Mouse (Mus musculus) macrophage (primary cell): ENCODE results near the gene Aqp3. TPM values are rescaled to one million over a fixed set of nuclear protein-coding genes. Genes with fewer than 3 reads are reported as not detected.

ENCODE experiments used
- H3K27ac ChIP-seq: fragments of 350-480 bp; formaldehyde crosslinking; 2 replicates; pipeline ENCODE4 v1.9.0; 2021
- H3K36me3 ChIP-seq: fragments of 350-480 bp; formaldehyde crosslinking; 2 replicates; pipeline ENCODE4 v1.9.0; 2021; ENCODE audit errors: inconsistent target
- H3K4me3 ChIP-seq: fragments of 350-480 bp; formaldehyde crosslinking; 2 replicates; pipeline ENCODE4 v1.9.0; 2021; ENCODE audit errors: inconsistent target
- H3K79me2 ChIP-seq: fragments of 350-480 bp; formaldehyde crosslinking; 2 replicates; pipeline ENCODE4 v1.9.0; 2021; ENCODE audit errors: inconsistent target
- WGBS: methylation state at CpG from one replicate; pipeline ENCODE4 v1.1.7; 2026; ENCODE audit warnings: inconsistent platforms; ENCODE audit not compliant: missing documents; 5-methylcytosine and 5-hydroxymethylcytosine counted together
- polyA plus RNA-seq: library from polyadenylated mRNA; stranded (reverse); fragments of 250-400 nt; gene quantifications from 3 replicates; pipeline ENCODE4 v1.2.4, GENCODE M21; 2018; ENCODE audit warnings: inconsistent platforms

The Aqp3 gene
- polyA plus RNA-seq, 1 experiment from 2014 or later: not detected

DNA sequence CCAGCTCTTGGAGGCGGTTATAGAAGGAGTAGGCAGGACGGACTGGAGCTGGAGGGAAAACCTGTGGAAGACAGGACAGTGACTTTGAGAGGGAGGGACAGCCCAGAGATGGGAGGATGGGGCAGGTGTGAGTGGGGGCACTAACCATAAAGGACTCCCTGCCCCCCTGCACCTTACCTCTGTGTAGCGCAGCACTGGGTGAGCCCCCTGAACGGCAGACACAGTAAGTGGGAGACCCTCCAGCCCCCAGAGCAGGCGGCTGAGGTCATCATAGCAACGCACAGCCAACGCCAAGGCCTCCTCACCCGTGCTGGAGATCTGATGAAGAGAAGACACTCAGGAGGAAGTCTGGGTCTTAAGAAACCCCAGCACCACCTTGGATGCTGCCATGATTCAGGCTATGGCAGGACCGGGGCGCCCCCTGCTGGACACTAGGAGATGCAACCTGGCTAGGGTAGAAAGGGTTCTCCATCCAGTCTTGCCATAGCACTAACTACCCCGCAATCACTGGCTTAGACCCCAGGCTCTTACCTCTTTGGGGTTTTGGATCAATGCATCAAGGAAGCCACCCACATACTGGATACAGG, 20.8 kb upstream of the Aqp3 start:
- H3K79me2 ChIP-seq: peaks cover 8% of the 10 kb centered on the region; the same call in 1 of the 2 replicates
- H3K36me3 ChIP-seq: peaks cover 77% of the 10 kb centered on the region
- H3K27ac ChIP-seq: no peak overlapping the region
- 72% methylated on average over 11 of the region's 11 CpGs for WGBS
- no peak overlapping the region for H3K4me3 ChIP-seq

DNA sequence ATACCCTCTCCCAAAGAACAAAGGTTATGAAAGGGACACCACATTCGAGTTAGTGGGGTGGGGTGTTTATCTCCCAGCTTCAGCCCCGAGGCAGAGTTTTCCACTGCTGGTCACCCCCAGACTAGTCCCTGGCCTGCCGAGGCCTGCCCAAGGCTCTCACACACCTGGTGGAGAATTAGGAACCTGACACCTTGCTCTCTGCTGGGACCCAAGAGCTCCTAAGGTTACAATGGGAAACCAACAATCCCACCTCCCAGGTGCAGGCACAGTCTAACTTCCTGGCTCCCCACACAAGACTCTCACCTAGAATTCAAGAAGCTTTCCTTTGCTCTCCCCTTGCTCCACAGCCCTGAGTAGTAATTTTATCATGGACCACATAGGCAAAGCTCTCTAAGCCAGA, 18.8 kb upstream of the Aqp3 start:
- no peak overlapping the region for H3K4me3 ChIP-seq
- peaks cover 72% of the 10 kb centered on the region for H3K36me3 ChIP-seq
- 75% methylated on average over 3 of the region's 3 CpGs for WGBS

DNA sequence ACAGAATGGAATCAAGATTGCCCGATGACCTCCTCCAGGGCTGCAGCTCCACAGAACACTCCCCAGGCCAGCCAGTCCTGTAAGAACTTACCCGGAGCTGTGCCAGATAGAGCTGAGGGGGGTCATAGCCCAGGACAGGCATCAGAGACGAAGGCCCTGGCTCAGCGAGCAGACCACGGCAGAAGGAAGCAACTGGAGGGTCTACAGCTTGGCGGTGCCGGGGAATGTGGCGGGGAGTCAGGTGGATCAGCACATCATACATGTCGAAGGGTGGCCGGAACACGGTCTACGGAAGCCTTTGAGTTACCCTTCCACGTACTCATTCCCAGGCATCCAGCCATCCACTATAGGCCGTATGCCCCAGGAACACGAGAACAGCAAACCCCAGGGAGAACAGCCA, 17.8 kb upstream of the Aqp3 start:
- Histone ChIP-seq H3K79me2 (no peaks in the 10 kb centered on the region), H3K27ac (no peak overlapping the region), H3K4me3 (no peak overlapping the region), H3K36me3 (peaks cover 62% of the 10 kb centered on the region)
- WGBS: 96% methylated on average over 15 of the region's 15 CpGs

More for the DNA sequence above, 18.8 kb upstream of the Aqp3 start:
- Histone ChIP-seq H3K27ac (no peak overlapping the region), H3K79me2 (no peaks in the 10 kb centered on the region)

DNA sequence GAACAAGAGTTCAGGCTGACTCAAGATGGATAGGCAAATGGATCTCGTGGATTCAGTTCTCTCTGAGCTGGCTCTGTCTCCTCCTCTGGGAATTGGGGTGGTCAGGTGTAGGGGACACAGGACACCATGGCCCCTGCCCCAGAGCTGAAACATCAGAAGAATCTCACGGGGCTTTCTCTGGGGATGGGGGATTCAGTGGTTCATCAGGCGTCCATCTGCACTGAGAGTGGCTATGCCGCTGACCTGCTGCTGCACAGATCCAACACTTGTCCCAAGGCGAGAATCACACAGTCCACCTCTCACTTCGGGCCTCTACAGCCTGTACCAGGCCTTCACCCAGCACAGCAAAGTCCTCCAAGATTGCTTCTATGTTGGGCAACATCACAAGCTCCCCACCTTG, 17.1 kb upstream of the Aqp3 start:
- Histone ChIP-seq H3K4me3 (no peak overlapping the region), H3K36me3 (peaks cover 55% of the 10 kb centered on the region), H3K79me2 (no peaks in the 10 kb centered on the region), H3K27ac (no peak overlapping the region)
- 91% methylated on average over 6 of the region's 6 CpGs for WGBS

DNA sequence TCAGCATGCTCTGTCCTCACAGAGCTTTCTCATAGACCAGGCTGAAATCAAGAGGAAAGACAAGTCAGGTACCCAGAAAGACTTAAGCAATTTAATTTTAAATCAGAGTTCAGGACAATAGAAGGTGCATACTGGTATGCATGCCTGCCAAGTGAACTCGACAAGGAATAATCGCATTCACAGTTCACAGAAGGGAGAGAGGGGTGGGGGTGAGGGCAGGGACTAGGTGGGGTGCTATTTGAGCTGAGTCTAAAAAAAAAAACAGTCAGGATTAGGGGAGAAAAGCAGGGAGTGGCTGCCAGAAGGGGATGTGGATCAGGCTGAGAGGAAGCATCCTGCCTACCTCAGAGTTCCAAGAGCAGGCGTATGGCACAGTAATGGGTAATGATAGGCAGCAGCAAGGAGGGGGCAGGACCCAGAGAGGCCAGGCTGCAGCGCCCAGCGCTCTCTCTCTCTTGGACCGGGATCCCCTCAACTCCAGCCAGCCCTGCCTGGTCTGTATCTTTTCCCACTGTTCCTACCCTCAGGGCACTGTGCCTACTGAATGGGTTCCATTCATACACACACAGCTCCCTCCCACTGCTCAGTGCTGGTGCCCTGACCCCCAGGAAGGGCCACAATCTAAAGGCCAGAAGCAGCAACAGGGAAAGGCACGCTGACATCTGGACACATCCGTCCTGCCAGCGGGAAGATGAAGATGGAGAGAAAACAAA, 16.5 kb upstream of the Aqp3 start:
- peaks cover 49% of the 10 kb centered on the region for H3K36me3 ChIP-seq
- WGBS: 96% methylated on average over 9 of the region's 9 CpGs
- H3K79me2 ChIP-seq: no peaks in the 10 kb centered on the region
- no peak overlapping the region for H3K27ac ChIP-seq
- no peak overlapping the region for H3K4me3 ChIP-seq

DNA sequence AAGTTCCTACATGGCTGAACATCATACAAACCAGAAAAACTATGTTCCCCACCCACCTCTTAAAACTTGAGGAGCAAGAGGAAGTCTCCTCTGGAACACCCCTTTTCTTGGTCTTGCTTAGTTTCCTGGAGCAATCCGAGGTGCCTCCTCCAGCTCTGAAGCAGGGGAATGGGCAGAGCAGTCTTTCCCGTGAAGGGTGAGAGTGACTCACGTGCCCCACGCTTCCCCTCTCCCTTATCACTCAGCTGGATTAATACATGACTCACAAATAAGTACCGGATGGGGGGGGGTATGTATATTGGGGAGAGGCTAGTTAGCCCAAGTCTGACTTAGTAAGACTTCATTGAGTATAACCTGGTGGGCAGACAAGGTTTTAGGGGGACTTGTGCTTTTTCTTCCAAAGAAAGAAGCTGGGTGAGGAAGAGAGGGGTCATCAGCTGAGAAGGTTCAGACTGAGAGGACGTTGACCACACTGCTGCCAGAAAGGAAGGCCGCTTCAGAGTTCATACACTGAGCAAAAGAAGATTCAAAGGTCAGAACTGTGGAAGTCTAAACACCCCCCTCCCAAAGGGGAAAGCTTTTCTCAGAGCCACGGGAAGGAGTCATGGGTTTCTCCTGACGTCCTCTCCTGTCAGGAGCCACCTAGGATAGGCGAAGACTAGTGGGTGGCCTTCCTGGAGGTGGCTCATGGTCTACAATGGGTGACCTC, 10.9 kb upstream of the Aqp3 start:
- H3K36me3 ChIP-seq: no peaks in the 10 kb centered on the region
- no peak overlapping the region for H3K27ac ChIP-seq
- no peaks in the 10 kb centered on the region for H3K79me2 ChIP-seq
- WGBS: 67% methylated on average over 10 of the region's 10 CpGs
- no peak overlapping the region for H3K4me3 ChIP-seq

DNA sequence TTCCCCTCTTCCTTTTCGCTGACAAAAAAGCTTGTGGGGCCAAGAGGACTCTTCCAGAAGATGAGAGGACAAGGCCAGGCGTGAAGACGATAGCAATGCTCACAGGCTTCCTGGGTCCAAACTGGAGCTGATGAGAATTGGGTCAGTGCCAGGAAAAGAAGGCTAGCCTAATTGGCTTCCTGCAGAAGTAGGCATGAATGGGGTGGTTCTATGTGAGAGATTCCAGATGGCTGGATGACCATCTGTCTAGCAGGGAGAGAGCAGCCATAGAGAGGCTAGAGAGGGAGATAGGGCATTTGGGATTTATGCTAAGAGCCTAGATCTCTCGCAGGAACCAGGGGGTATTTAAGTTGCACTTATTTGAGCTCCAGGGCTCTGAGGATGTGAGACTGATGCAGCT, 9.5 kb upstream of the Aqp3 start:
- 90% methylated on average over 4 of the region's 4 CpGs for WGBS
- no peaks in the 10 kb centered on the region for H3K36me3 ChIP-seq
- no peak overlapping the region for H3K27ac ChIP-seq
- H3K4me3 ChIP-seq: no peak overlapping the region
- no peaks in the 10 kb centered on the region for H3K79me2 ChIP-seq

DNA sequence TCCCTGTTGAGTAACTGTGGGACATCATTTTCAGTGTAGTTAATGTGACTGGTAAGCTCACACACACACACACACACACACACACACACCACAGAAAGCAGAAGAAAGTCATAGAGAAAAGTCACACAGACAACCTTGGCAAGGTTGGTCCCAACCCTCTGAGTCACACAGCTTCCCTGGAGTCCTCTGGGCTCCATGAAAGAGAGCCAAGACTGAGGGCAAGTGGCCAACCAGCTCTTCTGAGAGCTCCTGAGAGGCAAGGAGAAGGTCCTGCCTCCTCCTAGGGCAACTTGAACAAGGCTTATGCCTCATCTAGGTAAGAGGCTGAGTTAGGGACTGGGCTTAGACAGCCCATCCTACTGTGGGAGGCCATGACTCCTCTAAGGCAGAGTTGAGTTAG, 4.9 kb upstream of the Aqp3 start:
- Histone ChIP-seq H3K27ac (no peak overlapping the region), H3K36me3 (no peaks in the 10 kb centered on the region), H3K79me2 (no peaks in the 10 kb centered on the region), H3K4me3 (no peak overlapping the region)

DNA sequence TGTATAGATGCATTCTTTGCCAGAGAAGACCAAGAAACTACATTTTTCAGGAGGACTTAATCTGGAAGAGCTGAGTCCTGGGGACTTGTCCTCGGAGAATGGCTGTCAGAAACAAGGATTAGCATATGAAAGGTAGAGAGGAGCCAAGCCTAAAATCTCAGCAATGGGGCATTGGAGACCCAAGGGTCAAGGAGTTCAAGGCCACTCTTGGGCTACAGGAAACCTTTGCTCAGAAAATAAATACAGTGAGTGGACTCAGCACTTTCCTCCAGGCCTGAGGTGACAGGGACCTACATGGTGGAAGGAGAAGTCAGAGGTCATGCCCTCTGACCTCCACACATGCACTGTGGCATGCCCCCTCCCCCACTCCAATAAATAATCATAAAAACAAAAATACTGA, 3.0 kb upstream of the Aqp3 start:
- WGBS: 100% methylated on average over 1 of the region's 1 CpGs
- no peaks in the 10 kb centered on the region for H3K79me2 ChIP-seq
- H3K27ac ChIP-seq: no peak overlapping the region
- H3K36me3 ChIP-seq: no peaks in the 10 kb centered on the region
- no peak overlapping the region for H3K4me3 ChIP-seq

DNA sequence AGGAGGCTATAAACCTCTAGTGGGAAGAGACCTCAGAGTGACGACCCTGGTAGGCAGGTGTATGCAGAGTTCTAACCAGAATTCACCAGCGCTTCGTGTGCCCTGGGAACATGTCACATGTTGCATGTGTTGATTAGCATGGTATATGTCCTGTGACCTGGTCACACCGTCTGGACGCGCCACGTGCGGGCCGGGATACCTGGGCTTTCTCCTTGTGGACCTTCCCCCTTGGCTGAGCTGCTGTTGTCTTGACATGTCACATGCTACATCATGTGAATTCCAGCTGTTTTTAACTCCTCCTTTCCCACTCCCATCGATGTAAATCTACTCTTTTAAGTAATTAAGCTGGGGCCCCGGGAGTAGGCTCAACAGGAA, 581 bp upstream of the Aqp3 start:
- Histone ChIP-seq H3K4me3 (no peak overlapping the region), H3K36me3 (no peaks in the 10 kb centered on the region), H3K27ac (no peak overlapping the region), H3K79me2 (no peaks in the 10 kb centered on the region)
- WGBS: 18% methylated on average over 11 of the region's 11 CpGs

DNA sequence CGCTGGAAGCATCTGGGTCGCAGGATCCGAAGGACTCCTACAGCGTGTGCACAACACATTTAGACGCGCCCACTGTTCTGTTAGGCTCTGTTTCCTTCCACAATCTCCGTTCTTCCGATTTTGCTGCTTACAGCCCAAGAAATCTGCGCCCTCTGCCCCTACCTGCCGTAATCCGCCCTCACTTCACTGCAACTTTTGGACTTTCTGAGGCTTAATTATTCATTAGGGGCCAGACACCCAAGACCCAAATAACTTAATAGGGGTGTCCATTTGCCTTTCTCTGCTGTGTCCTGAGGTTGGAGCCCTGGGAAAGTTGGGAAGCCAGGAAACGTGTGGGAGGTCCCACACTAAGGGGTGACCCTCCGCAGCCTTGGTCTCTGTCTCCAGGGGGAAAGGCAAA, 602 bp downstream of the Aqp3 start:
- Histone ChIP-seq H3K36me3 (no peaks in the 10 kb centered on the region), H3K79me2 (no peaks in the 10 kb centered on the region), H3K4me3 (no peak overlapping the region), H3K27ac (no peak overlapping the region)
- 40% methylated on average over 13 of the region's 13 CpGs for WGBS

DNA sequence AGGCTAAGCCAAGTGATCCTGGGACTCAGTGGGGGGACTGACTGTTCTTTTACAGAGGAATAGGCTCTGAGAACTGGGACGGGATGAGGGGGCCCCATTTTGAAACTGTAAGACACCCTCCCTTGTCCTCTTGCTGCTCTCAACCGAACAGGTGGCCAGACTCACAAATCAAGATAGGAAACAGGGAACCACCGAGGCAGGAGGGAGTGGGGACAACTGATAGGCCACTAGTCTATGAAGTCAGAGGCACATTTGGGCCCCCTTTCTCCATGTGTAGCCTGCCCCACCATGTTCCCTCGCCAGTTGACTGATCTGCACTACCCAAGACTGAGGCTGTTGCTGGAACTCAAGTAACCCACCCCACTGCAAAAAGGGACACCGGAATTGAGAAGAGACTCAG, 1.2 kb downstream of the Aqp3 start:
- WGBS: 69% methylated on average over 5 of the region's 5 CpGs
- Histone ChIP-seq H3K79me2 (no peaks in the 10 kb centered on the region), H3K36me3 (no peaks in the 10 kb centered on the region), H3K4me3 (no peak overlapping the region), H3K27ac (no peak overlapping the region)

DNA sequence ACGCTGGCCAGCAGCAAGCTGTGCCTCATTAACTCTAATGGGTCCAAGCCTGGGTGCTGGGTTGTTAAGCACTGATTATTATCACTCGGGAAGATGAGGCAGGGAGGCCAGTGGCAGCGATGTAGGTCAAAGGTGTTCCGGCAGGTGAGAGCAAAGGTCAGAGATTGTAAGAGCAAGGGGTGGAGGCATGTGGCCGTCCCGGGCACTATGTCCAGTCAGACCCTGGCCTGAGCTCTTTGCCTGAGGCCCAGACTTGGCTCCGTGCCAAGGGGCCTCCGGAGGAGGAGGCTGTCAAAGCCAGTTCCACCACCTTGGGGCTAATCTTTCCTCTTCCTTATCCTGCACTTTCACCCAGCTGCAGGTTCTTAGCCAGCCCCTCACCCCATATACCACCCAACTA, 1.8 kb downstream of the Aqp3 start:
- H3K27ac ChIP-seq: no peak overlapping the region
- 81% methylated on average over 8 of the region's 8 CpGs for WGBS

DNA sequence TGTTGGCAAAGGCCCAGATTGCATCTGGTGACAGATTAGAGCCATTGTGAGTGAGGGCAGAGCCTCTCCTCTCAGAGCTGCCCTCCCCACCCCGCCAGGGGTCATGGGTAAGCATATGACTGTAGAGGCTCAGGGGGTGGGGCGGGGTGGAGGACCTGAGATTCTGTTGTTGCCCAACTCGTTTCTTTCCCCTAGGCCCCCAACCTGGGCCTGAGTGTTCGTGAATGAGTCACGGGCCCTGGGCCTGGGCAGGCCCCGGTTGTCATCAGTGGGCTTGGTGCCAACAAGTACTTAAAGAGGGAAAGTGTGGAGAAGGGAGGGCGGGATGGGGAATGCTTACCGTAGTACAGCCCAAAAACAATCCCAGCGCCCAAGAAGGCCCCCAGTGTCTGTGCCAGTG, 3.6 kb downstream of the Aqp3 start:
- Histone ChIP-seq H3K36me3 (no peaks in the 10 kb centered on the region), H3K79me2 (no peaks in the 10 kb centered on the region), H3K27ac (no peak overlapping the region), H3K4me3 (no peak overlapping the region)
- 72% methylated on average over 9 of the region's 9 CpGs for WGBS

More for the DNA sequence above, 1.8 kb downstream of the Aqp3 start:
- Histone ChIP-seq H3K4me3 (no peak overlapping the region), H3K36me3 (no peaks in the 10 kb centered on the region), H3K79me2 (no peaks in the 10 kb centered on the region)

DNA sequence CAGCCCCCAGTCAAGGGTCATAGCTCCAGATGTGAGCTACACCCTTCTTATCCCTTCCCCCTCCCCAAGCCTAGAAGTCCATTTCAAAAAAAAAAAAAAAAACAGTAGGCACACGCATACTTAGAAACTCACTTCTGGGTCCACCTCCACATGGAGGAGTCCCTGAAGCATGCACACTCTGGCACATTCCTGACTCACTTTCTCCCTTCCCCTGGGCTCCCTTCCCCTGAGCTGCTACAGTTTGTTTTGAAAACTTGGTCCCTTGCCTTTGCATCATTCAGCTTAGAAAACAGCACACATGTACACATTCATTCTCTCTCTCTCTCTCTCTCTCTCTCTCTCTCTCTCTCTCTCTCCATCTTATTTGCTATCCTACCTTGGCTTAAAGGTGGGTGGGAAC, 5.0 kb downstream of the Aqp3 start:
- Histone ChIP-seq H3K79me2 (no peaks in the 10 kb centered on the region), H3K4me3 (no peak overlapping the region), H3K36me3 (no peaks in the 10 kb centered on the region), H3K27ac (no peak overlapping the region)
- WGBS: 80% methylated on average over 1 of the region's 1 CpGs
